In genomic region chrX:53139641-53140040, GRCm38 (mm10) we compare ENCODE assay signal across 33 mouse cellular contexts.
"Had no signal": no experiment of that assay in that cellular context is flagged by ENCODE, and none has a peak within 500 bp of the region (broad histone marks: within the 10 kb centered on the region; RNA-seq: fewer than 3 reads in every experiment).

No protein-coding gene starts in this region.

- H3K9ac ChIP-seq: heart, embryonic 12.5 days; heart, embryonic 13.5 days; heart, embryonic 15.5 days; hindbrain, embryonic 12.5 days; hindbrain, embryonic 13.5 days; hindbrain, embryonic 14.5 days; hindbrain, embryonic 15.5 days; intestine, embryonic 15.5 days; kidney, embryonic 15.5 days had no signal

- H3K27me3 ChIP-seq: heart, embryonic 12.5 days; heart, embryonic 13.5 days; heart, embryonic 15.5 days; hindbrain, embryonic 12.5 days; hindbrain, embryonic 13.5 days; hindbrain, embryonic 15.5 days; intestine, embryonic 15.5 days had no signal

- H3K4me2 ChIP-seq: heart, embryonic 12.5 days; heart, embryonic 13.5 days; heart, embryonic 15.5 days; hindbrain, embryonic 12.5 days; hindbrain, embryonic 13.5 days; hindbrain, embryonic 14.5 days; hindbrain, embryonic 15.5 days; intestine, embryonic 15.5 days; kidney, embryonic 15.5 days had no signal

- DNase-seq: heart, postnatal 10 days; heart, postnatal 14 days; heart, postnatal 36 days; heart, postnatal 4 days; kidney, adult 11 months; kidney, adult 18-20 months; kidney, adult 2 months; kidney, adult 8-10 months; kidney, adult 9 months; kidney, postnatal 10 days; kidney, postnatal 14 days; kidney, postnatal 25 days; kidney, postnatal 36 days; kidney, postnatal 4 days; layer of hippocampus, adult 9-11 months; layer of hippocampus, postnatal 36 days had no signal

- H3K4me3 ChIP-seq: heart, embryonic 12.5 days; heart, embryonic 13.5 days; heart, embryonic 15.5 days; hindbrain, embryonic 10.5 days; hindbrain, embryonic 12.5 days; hindbrain, embryonic 13.5 days; hindbrain, embryonic 15.5 days; intestine, embryonic 15.5 days; kidney, embryonic 15.5 days; layer of hippocampus, adult 2 months; left cerebral cortex, adult 2 months had no signal

- H3K36me3 ChIP-seq: heart, embryonic 12.5 days; heart, embryonic 13.5 days; heart, embryonic 15.5 days; hindbrain, embryonic 10.5 days; hindbrain, embryonic 12.5 days; hindbrain, embryonic 13.5 days; hindbrain, embryonic 15.5 days; intestine, embryonic 15.5 days; kidney, embryonic 15.5 days had no signal

- H3K27ac ChIP-seq: heart, embryonic 13.5 days; heart, embryonic 15.5 days; hindbrain, embryonic 10.5 days; hindbrain, embryonic 12.5 days; hindbrain, embryonic 13.5 days; hindbrain, embryonic 14.5 days; hindbrain, embryonic 15.5 days; hindbrain, postnatal 0 days; intestine, embryonic 15.5 days; kidney, embryonic 15.5 days; kidney, postnatal 0 days; layer of hippocampus, adult 2 months; left cerebral cortex, adult 2 months had no signal

- H3K4me1 ChIP-seq: heart, embryonic 13.5 days; heart, embryonic 15.5 days; hindbrain, embryonic 10.5 days; hindbrain, embryonic 12.5 days; hindbrain, embryonic 13.5 days; hindbrain, embryonic 15.5 days; intestine, embryonic 15.5 days; kidney, embryonic 15.5 days had no signal

- ATAC-seq: hindbrain, embryonic 16.5 days; hindbrain, postnatal 0 days; inflammation-experienced regulatory T-cells, adult 6 months; intestine, embryonic 15.5 days; intestine, postnatal 0 days had no signal

- H3K9me3 ChIP-seq: heart, embryonic 12.5 days; heart, embryonic 13.5 days; heart, embryonic 15.5 days; hindbrain, embryonic 10.5 days; hindbrain, embryonic 12.5 days; hindbrain, embryonic 13.5 days; hindbrain, embryonic 15.5 days; intestine, embryonic 15.5 days; kidney, embryonic 15.5 days had no signal
